Mouse (Mus musculus) brain, embryonic 14.5 days (tissue): ENCODE measurements around the gene Slamf6. TPM values are rescaled to one million over a fixed set of nuclear protein-coding genes. Genes with fewer than 3 reads are reported as not detected.
A peak's percentile ranks its signal among the peaks of the same experiment; 100 is the strongest.
"Not testable (repeated sequence)": the region's sequence is repeated elsewhere in the genome, so short reads cannot be mapped to it uniquely, and the experiment has no call there.

Experiments
- DNase-seq: peaks from one replicate; pipeline ENCODE4 v3.0.0-alpha.2; 2011; ENCODE audit warnings: low read depth
- CTCF ChIP-seq: fragments of 200-500 bp; IDR thresholded peaks from 2 replicates; pipeline ENCODE4 v1.5.1; 2012; ENCODE audit warnings: inconsistent platforms, mild to moderate bottlenecking, moderate library complexity, borderline replicate concordance; ENCODE audit not compliant: insufficient read depth, insufficient read length; ENCODE audit errors: extremely low read depth
- POLR2A ChIP-seq: fragments of 200-500 bp; IDR thresholded peaks from 2 replicates; pipeline ENCODE4 v1.6.1; 2012; ENCODE audit warnings: mild to moderate bottlenecking, inconsistent platforms, borderline replicate concordance; ENCODE audit not compliant: poor library complexity, insufficient read depth, insufficient read length, severe bottlenecking; ENCODE audit errors: extremely low read depth
- polyA plus RNA-seq: library from polyadenylated mRNA; depleted of rRNA; stranded (reverse); fragments of >200 nt; gene quantifications from 2 replicates; pipeline ENCODE4 v1.2.3, GENCODE M21; 2012

Gene Slamf6
- polyA plus RNA-seq, 1 experiment: 0.11 TPM

GRCm38 (mm10) chr1:171961704-171962103, 44.4 kb downstream of the Slamf6 start:
- TF ChIP-seq POLR2A (no peak), CTCF (no peak)
- no peak for DNase-seq

GRCm38 (mm10) chr1:171963613-171964012, 46.3 kb downstream of the Slamf6 start:
- TF ChIP-seq POLR2A (no peak), CTCF (no peak)
- DNase-seq: no peak

GRCm38 (mm10) chr1:171966054-171966790, 48.9 kb downstream of the Slamf6 start:
- TF ChIP-seq CTCF: no peak
- TF ChIP-seq POLR2A: no peak
- DNase-seq: no peak

GRCm38 (mm10) chr1:171969221-171969620, 51.9 kb downstream of the Slamf6 start:
- TF ChIP-seq CTCF (no peak), POLR2A (no peak)
- no peak for DNase-seq

GRCm38 (mm10) chr1:171970854-171971586, 53.7 kb downstream of the Slamf6 start:
- TF ChIP-seq CTCF (no peak), POLR2A (no peak)
- peak; percentile 38 for DNase-seq

GRCm38 (mm10) chr1:171974361-171974760, 57.0 kb downstream of the Slamf6 start:
- DNase-seq: not testable (repeated sequence)

GRCm38 (mm10) chr1:171975377-171975776, 58.1 kb downstream of the Slamf6 start:
- no peak for TF ChIP-seq CTCF
- no peak for TF ChIP-seq POLR2A
- no peak for DNase-seq

GRCm38 (mm10) chr1:171975831-171976230, 58.5 kb downstream of the Slamf6 start:
- no peak for DNase-seq
- TF ChIP-seq POLR2A: no peak
- no peak for TF ChIP-seq CTCF

GRCm38 (mm10) chr1:171976826-171977539, 59.7 kb downstream of the Slamf6 start:
- TF ChIP-seq CTCF (no peak), POLR2A (no peak)
- DNase-seq: no peak

GRCm38 (mm10) chr1:171977891-171978290, 60.6 kb downstream of the Slamf6 start:
- no peak for DNase-seq
- TF ChIP-seq CTCF (no peak), POLR2A (no peak)

GRCm38 (mm10) chr1:171979969-171980730, 62.8 kb downstream of the Slamf6 start:
- peak; percentile 95 for DNase-seq
- TF ChIP-seq CTCF (no peak), POLR2A (no peak)
